Mouse (Mus musculus) layer of hippocampus, postnatal 14 days (tissue): ENCODE data around the gene Mettl7a1. TPM values are rescaled to one million over a fixed set of nuclear protein-coding genes. Genes with fewer than 3 reads are reported as not detected.
"Not testable (repeated sequence)": the region's sequence is repeated elsewhere in the genome, so short reads cannot be mapped to it uniquely, and the experiment has no call there.

Experiments used
- DNase-seq, 2 experiments: peaks; one replicate each; pipeline ENCODE4 v3.0.0; 2021 to 2022; ENCODE audit warnings: low spot score in 2 of 2, mixed read lengths in 1 of 2
- total RNA-seq, 2 experiments: library from RNA; stranded (reverse); gene quantifications; 2 replicates each; pipeline ENCODE4 v1.2.3; 2021

Gene Mettl7a1
- total RNA-seq, 2 experiments from 2014 or later: 22.3 to 26.8 TPM

GRCm38 (mm10) chr15:100297856-100298255, 6.1 kb upstream of the Mettl7a1 start:
- DNase-seq: no peak

- DNase-seq: no peak
Measured at GRCm38 (mm10) chr15:100300499-100300898, 3.4 kb upstream of the Mettl7a1 start.

- no peak for DNase-seq
Measured at GRCm38 (mm10) chr15:100301556-100301955, 2.4 kb upstream of the Mettl7a1 start.

- DNase-seq: no peak
Measured at GRCm38 (mm10) chr15:100303428-100304018, 417 bp upstream of the Mettl7a1 start.

- DNase-seq: no peak
Measured at GRCm38 (mm10) chr15:100306201-100306600, 2.3 kb downstream of the Mettl7a1 start.

GRCm38 (mm10) chr15:100307438-100308096, 3.6 kb downstream of the Mettl7a1 start:
- DNase-seq: not testable (repeated sequence)

- DNase-seq: no peak
Measured at GRCm38 (mm10) chr15:100312346-100312745, 8.4 kb downstream of the Mettl7a1 start.

- no peak for DNase-seq
Measured at GRCm38 (mm10) chr15:100314448-100315145, 10.7 kb downstream of the Mettl7a1 start.

- not testable (repeated sequence) for DNase-seq
Measured at GRCm38 (mm10) chr15:100318014-100318671, 14.2 kb downstream of the Mettl7a1 start.

- no peak for DNase-seq
Measured at GRCm38 (mm10) chr15:100319884-100320283, 15.9 kb downstream of the Mettl7a1 start.

GRCm38 (mm10) chr15:100320295-100320905, 16.5 kb downstream of the Mettl7a1 start:
- no peak for DNase-seq

- DNase-seq: no peak
Measured at GRCm38 (mm10) chr15:100321134-100321533, 17.2 kb downstream of the Mettl7a1 start.

- peak; percentile 24 to 54 for DNase-seq
Measured at GRCm38 (mm10) chr15:100324021-100324591, 20.2 kb downstream of the Mettl7a1 start.

- DNase-seq: no peak
Measured at GRCm38 (mm10) chr15:100325235-100325634, 21.3 kb downstream of the Mettl7a1 start.

- not testable (repeated sequence) for DNase-seq
Measured at GRCm38 (mm10) chr15:100328089-100328488, 24.1 kb downstream of the Mettl7a1 start.

- not testable (repeated sequence) for DNase-seq
Measured at GRCm38 (mm10) chr15:100329336-100329735, 25.4 kb downstream of the Mettl7a1 start.

GRCm38 (mm10) chr15:100330739-100331138, 26.8 kb downstream of the Mettl7a1 start:
- no peak for DNase-seq

- peak; percentile 14 to 22 for DNase-seq
Measured at GRCm38 (mm10) chr15:100332077-100332961, 28.4 kb downstream of the Mettl7a1 start.

GRCm38 (mm10) chr15:100334629-100335028, 30.7 kb downstream of the Mettl7a1 start, which contains the start of gene Mettl7a3:
Mettl7a3 (plus strand) TSS chr15:100334929.
- no peak for DNase-seq

- not testable (repeated sequence) for DNase-seq
Measured at GRCm38 (mm10) chr15:100337328-100337727, 33.4 kb downstream of the Mettl7a1 start.
